Mouse (Mus musculus) cerebellum, adult 2 months (tissue): ENCODE data around the gene Cript.
A peak's percentile ranks its signal among the peaks of the same experiment; 100 is the strongest.

ENCODE experiments used
- CTCF ChIP-seq: fragments of 200-500 bp; IDR thresholded peaks from 2 replicates; pipeline ENCODE4 v1.5.1; 2011; ENCODE audit warnings: low read depth, mild to moderate bottlenecking, control low read depth, low read length, moderate library complexity, borderline replicate concordance; ENCODE audit not compliant: insufficient read depth
- POLR2A ChIP-seq: fragments of 200-500 bp; IDR thresholded peaks from 2 replicates; pipeline ENCODE4 v1.6.1; 2011; ENCODE audit warnings: low read length, control low read depth, borderline replicate concordance; ENCODE audit not compliant: insufficient read depth

GRCm38 (mm10) chr17:87025269-87025949, at the start of gene Cript, which contains the start of gene Pigf:
- TF ChIP-seq POLR2A (peak; percentile 97), CTCF (no peak)
